Mouse (Mus musculus): ENCODE results near the gene Sorcs2.

Sorcs2 gene

DNA sequence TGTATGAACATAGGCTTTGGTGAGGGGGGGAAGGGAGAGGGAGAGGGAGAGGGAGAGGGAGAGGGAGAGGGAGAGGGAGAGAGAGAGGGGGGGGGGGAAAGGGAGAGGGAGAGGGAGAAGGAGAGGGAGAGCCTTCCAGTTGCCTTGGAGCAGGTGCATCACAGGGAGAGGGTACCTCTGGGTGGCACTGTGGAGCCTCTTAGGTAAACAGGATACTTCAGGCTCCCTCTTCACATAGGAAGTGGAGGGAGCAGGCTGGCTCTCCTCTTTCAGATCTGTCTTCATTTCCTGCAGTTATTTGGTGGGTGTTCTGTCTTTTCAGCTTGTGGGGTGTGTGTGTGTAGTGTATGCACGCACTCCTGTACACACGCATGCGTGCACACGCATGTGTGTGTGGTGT, 256.8 kb downstream of the Sorcs2 start:
- in situ Hi-C loops (cut with MboI; ENCODE audit: low sequenced_read_pairs) = no loop called here

DNA sequence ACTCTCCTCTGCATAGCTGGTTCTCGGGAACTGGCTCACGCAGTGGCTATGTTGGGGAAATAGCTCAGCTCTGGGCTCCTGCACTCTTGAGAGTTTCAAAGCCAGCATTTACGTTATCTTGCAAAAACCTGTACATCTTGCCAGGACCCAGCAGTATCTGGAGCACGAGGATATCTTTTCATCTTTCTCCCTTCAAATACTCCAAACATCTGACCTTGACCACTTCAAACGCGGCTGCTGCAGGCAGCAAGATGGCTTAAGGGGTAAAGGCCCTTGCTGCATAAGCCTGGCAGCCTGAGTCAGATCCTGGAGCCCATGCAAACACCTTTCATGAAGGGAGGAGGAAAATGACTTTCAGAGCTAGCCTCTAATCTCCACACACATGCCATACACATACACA, 258.2 kb downstream of the Sorcs2 start:
- in situ Hi-C loops (cut with MboI; ENCODE audit: low sequenced_read_pairs) = no loop called here

DNA sequence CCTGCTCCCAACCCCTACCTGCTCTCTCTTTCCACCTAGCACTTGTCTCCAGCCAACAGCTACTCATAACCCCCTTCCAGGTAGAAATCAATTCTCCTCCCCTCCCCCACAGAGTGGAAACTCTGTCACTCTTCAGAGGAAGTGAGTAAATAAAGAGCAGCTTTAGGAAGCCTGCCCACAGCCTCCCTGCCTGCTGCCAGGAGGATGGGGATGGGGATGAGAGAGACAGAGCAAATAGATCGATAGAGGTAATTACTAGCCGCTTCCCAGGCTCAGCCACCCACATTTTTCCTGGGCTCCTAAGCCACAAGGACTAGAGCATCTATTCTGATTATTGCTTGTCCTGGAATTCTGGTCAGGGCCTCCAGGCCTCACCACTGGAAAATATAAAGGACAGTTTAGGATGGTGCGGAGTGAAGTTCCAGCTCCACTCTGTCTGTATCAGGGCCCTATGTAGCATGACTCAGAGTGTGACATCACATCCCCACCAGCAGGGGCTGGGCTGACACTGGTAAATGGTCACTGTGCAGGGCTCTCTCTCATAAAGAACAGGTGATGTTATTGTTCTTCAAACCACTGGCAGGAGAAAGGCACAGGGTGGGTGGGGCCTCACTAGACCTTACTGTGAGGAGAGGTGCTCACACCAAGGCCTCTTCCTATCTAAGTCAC, 261.9 kb downstream of the Sorcs2 start:
- in situ Hi-C loops (cut with MboI; ENCODE audit: low sequenced_read_pairs) = no loop called here

DNA sequence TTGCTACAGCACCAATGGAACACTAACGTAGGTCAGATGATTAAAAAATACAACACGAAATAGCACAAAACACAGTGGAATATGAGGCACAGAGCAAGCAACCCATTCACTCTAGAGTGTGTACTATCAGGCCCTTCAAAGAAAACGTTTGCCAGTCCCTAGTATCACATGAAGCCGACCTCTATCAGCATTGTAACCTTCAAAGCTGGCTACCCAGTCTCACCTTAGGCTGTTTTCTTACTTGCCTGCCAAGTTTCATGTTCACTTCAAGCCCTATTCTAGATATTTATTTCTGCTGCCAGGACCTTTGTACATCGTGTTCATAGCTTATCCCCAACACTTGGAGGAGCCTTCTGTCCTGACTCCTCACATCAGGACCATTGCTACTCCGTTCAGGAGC, 263.6 kb downstream of the Sorcs2 start:
- in situ Hi-C loops (cut with MboI; ENCODE audit: low sequenced_read_pairs) = no loop called here

DNA sequence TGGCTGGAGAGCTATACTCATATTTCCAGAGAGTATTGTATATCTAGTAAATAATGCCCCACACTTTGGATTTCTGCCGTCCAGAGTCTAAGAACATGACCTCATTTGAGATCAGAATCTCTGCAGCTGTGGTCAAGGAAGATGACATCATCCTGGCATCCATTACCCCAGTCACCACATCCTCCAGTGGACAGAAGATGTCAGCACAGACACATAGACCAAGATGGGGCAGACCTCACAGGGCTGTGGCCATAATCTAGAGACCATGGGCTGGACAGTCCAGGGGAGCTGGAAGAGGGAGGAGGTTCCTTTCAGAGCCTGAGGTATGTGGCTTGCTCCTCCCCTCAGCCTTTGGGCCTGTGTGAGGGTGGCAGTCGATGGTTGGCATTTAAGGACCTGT, 264.0 kb downstream of the Sorcs2 start:
- in situ Hi-C loops (cut with MboI; ENCODE audit: low sequenced_read_pairs) = no loop called here

DNA sequence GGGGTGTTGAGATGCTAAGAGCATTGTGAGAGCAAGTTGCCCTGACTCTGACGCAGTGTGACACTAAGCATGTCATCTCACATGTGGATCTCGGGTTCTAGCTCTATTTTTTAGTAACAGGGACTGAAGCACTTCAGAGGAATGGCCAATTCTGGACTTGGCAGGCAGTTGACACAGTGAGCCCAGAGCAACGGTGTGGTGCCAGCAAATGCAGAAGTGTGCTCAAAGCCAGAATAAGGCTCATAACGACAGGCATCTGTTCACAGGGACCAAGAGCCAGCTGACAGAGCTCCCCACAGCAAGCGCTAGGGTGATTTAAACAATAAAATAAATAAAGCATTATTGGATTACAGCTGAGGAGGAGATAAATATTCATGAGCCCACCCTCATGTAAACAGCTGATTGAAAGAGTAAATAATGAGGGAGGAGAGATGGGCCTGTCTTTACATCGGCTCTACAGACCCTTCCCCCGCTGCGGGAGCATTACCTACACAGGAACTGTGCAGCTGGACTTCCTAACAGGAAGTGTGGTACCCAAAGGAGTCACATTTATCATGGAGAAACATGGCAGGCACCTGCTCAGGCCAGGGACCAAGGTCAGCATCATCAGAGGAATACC, 267.4 kb downstream of the Sorcs2 start:
- in situ Hi-C loops (cut with MboI; ENCODE audit: low sequenced_read_pairs) = no loop called here

DNA sequence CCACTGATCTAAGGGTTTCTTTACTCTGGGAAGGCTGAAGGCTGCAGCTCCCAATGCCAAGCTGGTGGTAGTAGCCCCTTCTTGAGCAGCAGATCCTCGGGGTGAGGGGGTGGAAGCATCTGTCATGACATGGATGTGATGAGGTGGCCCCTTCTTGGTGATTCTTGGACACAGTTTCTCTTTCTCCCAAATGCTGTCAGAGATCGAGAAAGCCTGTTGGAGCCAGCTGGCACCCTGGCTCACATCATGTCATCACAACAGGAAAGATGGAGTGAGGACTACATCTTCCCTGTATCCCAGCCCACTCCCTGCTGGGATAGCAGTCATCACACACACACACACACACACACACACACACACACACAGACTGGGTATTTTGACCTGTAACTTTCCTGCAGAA, 268.3 kb downstream of the Sorcs2 start:
- in situ Hi-C loops (cut with MboI; ENCODE audit: low sequenced_read_pairs) = no loop called here

DNA sequence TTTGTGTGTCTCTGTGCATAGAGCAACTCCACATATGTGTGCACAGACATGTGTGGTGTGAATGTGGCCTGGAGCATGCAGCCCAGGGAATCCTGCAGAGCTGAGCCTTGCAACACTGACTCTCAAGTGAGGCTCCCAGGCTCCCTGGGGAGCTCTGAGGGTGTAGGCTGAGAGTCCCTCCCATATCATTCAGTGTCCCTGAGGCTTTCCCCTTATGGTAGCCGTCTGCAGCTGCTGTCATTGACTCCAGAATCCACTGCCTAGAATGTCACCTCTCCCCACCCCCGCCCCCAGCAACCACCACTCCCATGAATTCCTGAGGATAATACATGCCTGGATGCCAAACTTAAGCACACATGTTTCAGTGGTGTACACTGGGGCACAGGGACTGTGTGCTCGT, 269.4 kb downstream of the Sorcs2 start:
- in situ Hi-C loops (cut with MboI; ENCODE audit: low sequenced_read_pairs) = no loop called here

DNA sequence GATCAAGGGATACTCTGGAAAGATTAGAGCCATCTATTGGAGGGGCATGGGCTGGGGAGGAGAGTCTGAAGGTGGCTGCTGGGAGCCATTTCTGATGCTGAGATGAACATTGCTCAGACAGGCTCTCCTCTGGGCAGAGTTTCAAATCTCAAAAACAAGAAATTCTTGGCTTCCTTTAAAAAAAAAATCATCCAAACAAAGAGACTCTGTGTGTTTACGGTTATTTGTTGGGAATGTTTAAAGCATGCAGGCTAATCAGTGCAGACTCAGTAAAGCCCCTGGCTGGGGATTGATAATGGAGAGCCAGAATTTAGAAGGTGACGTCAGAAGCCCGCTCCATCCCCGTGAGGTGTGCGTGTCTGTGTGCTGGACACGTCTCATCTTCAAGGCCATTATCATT, 272.9 kb downstream of the Sorcs2 start:
- in situ Hi-C loops (cut with MboI; ENCODE audit: low sequenced_read_pairs) = no loop called here

DNA sequence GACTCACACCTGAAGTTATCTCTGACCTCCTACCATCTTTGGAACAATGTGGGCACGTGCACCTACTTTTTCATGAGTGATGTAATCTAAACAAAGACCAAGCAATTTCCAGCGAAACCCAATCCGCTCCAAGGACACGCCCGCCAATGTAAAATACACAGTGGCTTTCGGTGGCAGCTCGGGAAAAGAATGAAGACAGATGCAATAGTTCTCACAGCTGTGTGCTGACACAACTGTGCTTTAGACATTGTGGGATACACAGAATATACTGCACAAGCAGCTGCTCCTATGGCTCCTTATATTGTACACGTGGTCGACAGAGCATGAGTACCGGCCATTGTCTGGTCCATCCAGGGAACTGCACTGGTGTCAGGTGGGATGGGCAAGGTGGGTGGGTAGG, 275.0 kb downstream of the Sorcs2 start:
- in situ Hi-C loops (cut with MboI; ENCODE audit: low sequenced_read_pairs) = no loop called here

DNA sequence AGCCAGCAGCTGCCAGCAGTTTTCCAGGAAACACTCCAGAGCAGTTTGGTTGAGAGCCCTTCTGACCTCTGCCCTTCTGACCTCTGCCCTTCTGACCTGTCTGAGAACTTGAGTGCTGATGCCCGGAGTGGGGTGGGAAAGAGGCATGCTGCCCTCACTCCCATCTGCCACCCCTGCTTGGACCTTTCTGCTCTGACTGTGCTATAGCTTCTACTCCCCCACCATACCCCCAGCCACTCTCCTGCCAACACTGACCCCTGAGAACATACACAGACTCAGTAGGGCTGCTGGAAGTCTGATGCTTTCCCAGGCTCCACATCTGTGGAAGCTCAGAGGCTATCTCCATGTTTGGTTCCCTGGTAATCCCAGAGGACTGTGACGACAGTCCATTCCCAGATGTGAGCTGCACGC, 277.0 kb downstream of the Sorcs2 start:
- in situ Hi-C loops (cut with MboI; ENCODE audit: low sequenced_read_pairs) = no loop called here

DNA sequence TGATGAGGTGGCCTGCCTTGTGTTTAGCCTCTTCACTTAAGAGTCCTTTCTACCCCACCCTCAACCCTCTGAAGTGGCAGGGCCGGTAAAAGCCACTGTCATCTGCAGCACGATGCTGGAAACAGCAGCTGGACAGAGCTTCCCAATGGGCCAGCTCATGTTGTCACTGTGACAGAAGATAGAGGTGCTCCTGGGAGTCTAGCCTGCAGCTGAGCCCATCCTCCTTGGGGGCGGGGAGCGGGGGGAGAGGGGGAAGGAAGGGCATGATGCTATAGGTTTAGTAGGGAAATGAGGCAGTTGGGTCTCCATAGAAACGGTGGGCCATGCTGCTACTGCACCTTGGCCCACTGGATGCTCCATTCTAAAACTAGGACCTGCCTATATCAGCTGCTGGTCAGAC, 279.9 kb downstream of the Sorcs2 start:
- in situ Hi-C loops (cut with MboI; ENCODE audit: low sequenced_read_pairs) = no loop called here

DNA sequence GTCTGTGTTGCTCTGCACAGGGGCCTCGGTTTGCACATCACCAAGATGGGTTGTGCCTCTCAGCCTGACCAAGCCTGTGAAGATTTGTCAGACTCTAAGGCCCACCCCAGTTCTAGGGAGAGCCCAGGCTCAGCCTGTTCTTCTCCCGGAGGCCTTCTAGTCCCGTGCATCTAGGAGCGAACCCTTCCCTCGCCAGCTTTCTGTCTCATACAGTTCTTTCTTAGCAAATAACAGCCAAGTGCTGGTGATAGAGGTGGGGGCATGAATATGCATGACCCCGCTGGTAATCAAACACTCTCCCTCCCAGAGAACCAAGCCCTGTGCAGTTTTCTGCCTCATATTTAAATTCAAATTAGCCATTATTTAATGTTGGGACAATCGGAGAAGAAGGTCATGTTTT, 282.4 kb downstream of the Sorcs2 start:
- in situ Hi-C loops (cut with MboI; ENCODE audit: low sequenced_read_pairs) = no loop called here

DNA sequence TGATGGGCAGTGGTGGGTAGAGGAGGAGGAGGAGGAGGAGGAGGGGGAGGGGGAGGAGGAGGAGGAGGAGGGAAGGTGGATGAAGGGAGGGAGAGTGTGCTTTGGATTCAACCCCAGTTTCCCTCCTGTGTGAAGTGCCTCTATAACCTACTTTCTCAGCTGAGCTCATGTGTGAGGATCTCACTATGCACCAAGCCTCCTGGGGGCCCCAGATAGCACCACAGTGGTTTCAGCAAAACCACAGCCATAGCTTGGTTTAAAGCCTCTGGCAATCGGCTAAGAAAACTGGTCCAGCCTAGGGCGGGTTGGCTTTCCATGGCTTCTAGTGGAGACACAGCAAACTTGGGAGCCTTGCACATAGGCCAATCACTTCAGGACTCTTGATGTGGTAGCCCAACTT, 284.2 kb downstream of the Sorcs2 start:
- in situ Hi-C loops (cut with MboI; ENCODE audit: low sequenced_read_pairs) = no loop called here

DNA sequence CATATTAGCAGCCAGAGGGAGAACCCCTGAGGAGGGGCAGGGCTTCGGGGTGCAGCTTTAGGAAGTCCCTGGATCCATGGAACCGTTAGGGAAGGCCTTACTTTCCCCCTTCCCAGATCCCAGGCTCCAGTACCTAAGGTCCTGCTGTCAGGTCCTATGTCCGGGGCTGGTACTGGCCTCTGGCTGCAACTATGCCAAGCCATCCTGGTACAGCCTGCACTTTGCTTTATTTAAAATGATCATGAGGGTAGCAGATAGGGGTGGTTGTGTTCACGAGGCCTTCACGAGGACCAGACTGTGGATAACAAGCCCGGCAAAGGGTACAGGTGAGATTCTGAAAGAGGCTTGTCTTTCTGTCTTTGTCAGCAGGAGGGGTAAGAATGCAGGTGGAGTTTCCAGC, 285.2 kb downstream of the Sorcs2 start:
- in situ Hi-C loops (cut with MboI; ENCODE audit: low sequenced_read_pairs) = no loop called here

DNA sequence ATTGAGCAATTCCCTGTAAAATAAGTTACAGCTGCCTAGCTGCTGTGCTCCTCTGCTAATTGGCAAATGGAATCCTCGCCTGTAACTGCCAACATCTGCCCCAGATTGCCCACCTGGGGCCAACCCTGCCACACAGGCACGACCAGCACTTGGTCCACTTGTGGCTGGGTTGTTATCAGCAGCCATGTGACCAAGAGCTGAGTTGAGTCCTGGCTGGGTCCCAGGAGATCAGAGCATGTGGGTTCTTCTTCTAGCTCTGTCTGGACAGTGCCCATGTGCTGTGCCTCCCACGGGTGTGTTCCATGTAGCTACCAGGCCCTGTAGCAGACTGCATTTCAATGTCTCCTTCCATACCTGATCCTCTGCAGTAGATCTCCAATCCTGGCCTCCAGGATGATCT, 286.4 kb downstream of the Sorcs2 start:
- in situ Hi-C loops (cut with MboI; ENCODE audit: low sequenced_read_pairs) = no loop called here

DNA sequence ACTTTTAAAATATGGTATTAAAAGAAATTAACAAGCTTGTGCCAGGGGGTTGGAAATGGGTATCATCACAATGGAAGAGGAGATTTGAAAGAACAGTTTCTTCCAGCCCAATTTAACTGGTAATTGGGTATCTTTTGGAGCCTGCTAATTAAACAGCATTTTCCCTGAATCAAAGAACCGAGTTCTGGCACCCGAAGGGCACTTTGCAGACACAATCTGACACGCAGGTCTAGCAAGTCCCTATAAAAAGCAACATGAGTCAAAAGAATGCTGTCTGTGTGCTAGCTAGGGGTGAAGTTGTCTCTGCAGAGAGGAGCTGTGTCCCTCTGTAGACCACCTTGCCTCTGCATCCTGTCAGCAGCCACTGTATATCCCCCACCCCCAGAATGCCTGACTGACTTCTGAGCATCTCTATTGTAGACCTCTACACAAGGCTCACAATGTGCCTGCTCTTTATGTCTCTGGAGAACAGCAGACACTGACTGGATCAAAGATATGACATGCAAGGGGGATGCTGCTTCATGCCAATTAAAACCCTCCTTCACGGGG, 289.5 kb downstream of the Sorcs2 start:
- in situ Hi-C loops (cut with MboI; ENCODE audit: low sequenced_read_pairs) = no loop called here

DNA sequence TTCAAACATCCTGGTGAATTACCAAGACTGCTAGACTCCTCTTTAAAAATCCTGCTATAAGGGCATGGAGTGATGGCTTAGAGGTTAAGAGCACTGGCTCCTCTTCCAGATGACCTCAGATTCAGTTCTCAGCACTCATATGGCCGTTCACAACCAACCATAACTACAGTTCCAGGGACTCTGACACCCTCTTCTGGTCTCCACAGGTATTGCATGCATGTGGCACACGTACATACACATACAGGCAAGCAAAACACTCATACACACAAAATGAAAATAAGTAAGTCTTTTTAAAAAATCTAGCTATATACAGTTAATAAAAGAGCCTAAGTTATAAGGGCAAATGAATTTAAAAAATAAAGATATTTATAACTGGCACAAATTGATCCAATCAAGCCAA, 294.5 kb downstream of the Sorcs2 start:
- in situ Hi-C loops (cut with MboI; ENCODE audit: low sequenced_read_pairs) = no loop called here

DNA sequence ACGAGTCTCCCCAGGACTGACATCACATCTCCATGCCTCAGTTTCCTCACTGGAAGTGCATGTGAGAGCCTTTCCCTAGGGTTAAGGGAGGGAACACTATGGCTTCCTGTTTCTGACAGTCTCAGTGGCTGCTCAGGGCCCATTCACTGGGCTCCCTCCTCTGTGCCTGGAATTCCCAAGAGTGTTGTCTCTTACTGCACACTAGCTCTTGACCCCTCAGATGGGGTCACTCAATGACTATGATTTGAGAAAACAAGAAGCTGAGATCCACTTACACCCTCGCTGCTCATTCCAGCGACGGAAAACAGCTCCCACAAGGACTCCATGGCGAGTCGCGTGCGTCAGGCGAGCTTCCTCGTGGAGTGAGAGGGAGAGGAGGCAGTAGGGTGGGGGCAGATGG, 296.8 kb downstream of the Sorcs2 start:
- in situ Hi-C loops (cut with MboI; ENCODE audit: low sequenced_read_pairs) = no loop called here

DNA sequence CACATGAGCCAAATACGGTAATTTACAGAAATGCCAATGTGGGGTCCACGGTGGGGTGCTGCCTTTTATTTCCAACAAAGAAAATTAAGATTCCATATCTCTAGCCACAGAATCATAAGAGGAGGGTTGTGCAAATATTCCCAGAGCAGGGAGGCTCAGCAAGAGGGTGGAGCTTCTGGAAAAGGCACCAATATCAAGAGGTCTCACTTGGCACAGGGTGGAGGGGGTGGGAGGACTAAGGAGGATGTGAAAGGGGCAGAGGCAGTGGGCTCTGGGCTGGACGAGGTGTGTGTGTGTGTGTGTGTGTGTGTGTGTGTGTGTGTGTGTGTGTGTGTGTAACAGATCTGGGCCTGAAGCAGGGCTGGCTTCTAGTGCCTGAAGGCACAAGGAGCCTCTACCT, 297.5 kb downstream of the Sorcs2 start:
- in situ Hi-C loops (cut with MboI; ENCODE audit: low sequenced_read_pairs) = no loop called here

DNA sequence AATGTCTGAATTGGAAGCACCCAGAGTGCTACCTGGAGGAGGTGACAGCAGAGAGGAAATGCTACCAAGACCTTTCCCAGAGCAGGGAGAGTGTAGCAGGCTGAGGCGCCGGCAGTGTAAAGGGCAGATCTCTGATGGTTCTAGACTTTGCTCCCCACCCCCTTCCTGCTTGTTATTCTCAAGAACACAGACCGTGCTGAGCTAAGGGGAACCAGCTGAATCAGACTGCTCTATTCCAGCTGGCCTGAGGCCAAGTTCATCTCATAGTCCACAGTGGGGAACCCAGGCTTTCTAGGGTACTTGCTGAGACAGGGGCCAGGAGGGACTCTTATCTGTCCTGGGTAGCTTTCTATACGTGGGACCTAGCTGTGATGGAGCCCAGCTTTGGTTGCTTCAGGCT, 298.3 kb downstream of the Sorcs2 start:
- in situ Hi-C loops (cut with MboI; ENCODE audit: low sequenced_read_pairs) = no loop called here

DNA sequence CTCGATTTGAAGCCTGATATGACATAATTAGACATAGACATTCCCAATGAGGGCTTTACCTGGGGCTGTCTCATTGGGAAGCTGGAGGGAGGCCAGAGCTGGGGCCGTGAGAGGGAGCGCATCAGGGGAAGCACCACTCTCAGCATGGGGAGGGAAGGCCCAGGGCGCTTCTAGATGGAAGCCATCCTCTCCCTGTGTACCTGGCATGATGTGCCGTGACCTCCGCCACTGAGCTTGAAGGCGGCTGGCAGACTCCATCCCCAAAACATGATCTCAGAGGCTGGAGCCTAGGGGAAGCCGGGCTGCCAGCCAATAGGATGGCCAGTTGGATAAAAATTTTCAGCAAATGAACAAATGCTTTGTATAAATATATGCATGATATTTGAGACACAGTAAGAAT, 301.9 kb downstream of the Sorcs2 start:
- in situ Hi-C loops (cut with MboI; ENCODE audit: low sequenced_read_pairs) = no loop called here

DNA sequence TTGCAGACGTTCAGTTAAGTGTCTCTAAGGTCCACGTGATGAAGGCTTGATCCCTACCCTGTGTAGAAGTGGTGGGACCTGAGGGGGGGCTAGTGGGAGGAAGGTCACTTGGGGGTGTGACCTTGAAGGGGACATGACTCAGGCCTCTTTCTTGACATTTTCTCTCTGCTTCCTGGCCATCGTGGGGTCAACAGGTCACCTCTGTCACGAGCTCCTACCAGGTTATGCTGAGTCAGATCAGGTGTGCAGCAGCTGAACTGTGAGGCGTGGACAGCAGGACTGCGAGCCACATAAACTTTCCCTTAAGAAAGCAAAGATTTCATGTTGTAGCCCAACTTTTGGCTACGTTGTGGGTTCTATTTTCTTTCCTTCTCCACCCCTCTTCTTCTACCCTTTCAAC, 307.9 kb downstream of the Sorcs2 start:
- in situ Hi-C loops (cut with MboI; ENCODE audit: low sequenced_read_pairs) = no loop called here
